Mouse (Mus musculus) ovary, postnatal 14 days (tissue): ENCODE measurements around the gene Pabpc4.
A peak's percentile ranks its signal among the peaks of the same experiment; 100 is the strongest.

ENCODE experiments used
- DNase-seq: peaks from one replicate; pipeline ENCODE4 v3.0.0; 2022; ENCODE audit warnings: low spot score

The Pabpc4 gene

GRCm38 (mm10) chr4:123342642-123343470, 80.7 kb downstream of the Pabpc4 start, which contains the start of gene Bmp8a:
Gene Bmp8a (minus strand): TSS chr4:123343252.
- DNase-seq = peak; percentile 43

GRCm38 (mm10) chr4:123343471-123343789, 81.3 kb downstream of the Pabpc4 start:
- no peak for DNase-seq
